Mouse (Mus musculus) thymus, adult 2 months (tissue): Measurements from ENCODE around the gene Cnot3.

ENCODE experiments used
- CTCF ChIP-seq: fragments of 200-500 bp; IDR thresholded peaks from 2 replicates; pipeline ENCODE4 v1.5.1; 2012; ENCODE audit warnings: mild to moderate bottlenecking, control low read depth, low read length, moderate library complexity, borderline replicate concordance; ENCODE audit not compliant: control insufficient read depth, poor library complexity, insufficient read depth; ENCODE audit errors: extremely low read depth
- POLR2A ChIP-seq: fragments of 200-500 bp; IDR thresholded peaks from 2 replicates; pipeline ENCODE4 v1.6.1; 2012; ENCODE audit warnings: mild to moderate bottlenecking, low read length, control low read depth, moderate library complexity; ENCODE audit not compliant: control insufficient read depth, poor library complexity, insufficient read depth; ENCODE audit errors: extremely low read depth

DNA sequence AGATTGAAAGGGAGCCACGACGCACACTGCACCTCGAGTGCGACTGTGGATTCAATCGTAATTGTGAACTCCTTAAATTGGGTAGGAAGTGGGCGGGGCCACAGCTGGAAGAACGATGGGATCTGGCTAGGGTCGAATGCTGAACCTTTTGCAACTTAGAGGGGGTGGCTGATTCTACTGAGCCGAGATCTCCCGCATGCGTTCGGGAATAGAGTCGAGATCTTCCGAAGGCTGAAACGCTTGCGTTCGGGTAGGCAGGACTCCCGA is 48.7 kb downstream of the Cnot3 start:
- TF ChIP-seq CTCF (no peak), POLR2A (no peak)
